Mouse (Mus musculus) MEL (cell line): Measurements from ENCODE around the gene Frmd5.

Source experiments
- CTCF ChIP-seq, 3 experiments: IDR thresholded peaks in 2 of 3; conservative IDR thresholded peaks in 1 of 3; 2 replicates each; pipeline ENCODE4 v1.5.1; 2011 to 2012; ENCODE audit warnings: low read length in 3 of 3, low read depth in 2 of 3, mild to moderate bottlenecking in 2 of 3, improper control_type of control experiment in 1 of 3, inconsistent platforms in 1 of 3, mixed read lengths in 1 of 3, moderate library complexity in 1 of 3; ENCODE audit not compliant: control insufficient read depth in 1 of 3, insufficient read depth in 1 of 3, poor library complexity in 1 of 3, severe bottlenecking in 1 of 3
- MAZ ChIP-seq: IDR thresholded peaks from 2 replicates; pipeline ENCODE4 v1.6.1; 2012; ENCODE audit warnings: low read depth, mild to moderate bottlenecking, inconsistent platforms, low read length, improper control_type of control experiment
- RCOR1 ChIP-seq: IDR thresholded peaks from 2 replicates; pipeline ENCODE4 v1.6.1; 2012; ENCODE audit warnings: low read depth, mild to moderate bottlenecking, inconsistent platforms, low read length, improper control_type of control experiment
- TBP ChIP-seq: IDR thresholded peaks from 2 replicates; pipeline ENCODE4 v1.8.0; 2011; ENCODE audit warnings: low read depth, low read length, improper control_type of control experiment

- TF ChIP-seq CTCF (IDR thresholded peaks at IDR 0.05 in 2 of 3, conservative IDR thresholded peaks at IDR 0.05 in 1 of 3; ENCODE audit: control insufficient read depth in 1 of 3, insufficient read depth in 1 of 3, low read depth in 2 of 3, low read length in 3 of 3, poor library complexity in 1 of 3, severe bottlenecking in 1 of 3): no peak
- TF ChIP-seq TBP: no peak
- TF ChIP-seq RCOR1: no peak
- no peak for TF ChIP-seq MAZ
These were observed 45.2 kb upstream of the Frmd5 start for GRCm38 (mm10) chr2:121852045-121852444.
